Mouse (Mus musculus): ENCODE measurements around the gene Heatr1.

DNA sequence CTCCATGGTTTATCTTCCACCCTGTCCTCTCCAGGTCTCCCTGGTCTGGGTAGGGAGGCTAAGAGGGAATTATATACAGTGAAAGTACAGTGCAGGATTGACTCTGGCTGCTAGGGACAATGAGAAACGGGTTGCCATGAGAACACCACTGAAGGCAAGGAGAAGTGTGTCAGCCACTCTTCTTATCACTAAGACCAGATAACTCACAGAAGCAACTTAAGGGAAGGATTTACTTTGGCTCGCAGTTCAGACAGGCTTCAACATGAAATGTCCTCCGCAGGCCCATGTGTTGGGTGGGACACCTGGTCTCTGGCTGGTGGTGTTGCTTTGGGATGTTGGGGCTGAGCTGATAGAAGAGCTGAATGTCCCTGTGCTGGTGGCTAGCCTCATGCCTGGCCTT lies 22.1 kb upstream of the Heatr1 start:
- TF ChIP-seq CTCF (IDR thresholded peaks at IDR 0.05; ENCODE audit: borderline replicate concordance, extremely low read depth, insufficient read depth, insufficient read length) (no peak), POLR2A (IDR thresholded peaks at IDR 0.05; ENCODE audit: borderline replicate concordance, extremely low read depth, insufficient read depth, insufficient read length, poor library complexity, severe bottlenecking) (no peak)

Measured in brain, embryonic 14.5 days (tissue).